Mouse (Mus musculus) adipocyte (in vitro differentiated cells): ENCODE measurements around the gene Nol4l.
"Not testable (repeated sequence)": the region's sequence is repeated elsewhere in the genome, so short reads cannot be mapped to it uniquely, and the experiment has no call there.

Source experiments
- DNase-seq: peaks from one replicate; pipeline ENCODE4 v3.0.0-alpha.2; 2016; ENCODE audit warnings: low spot score

Gene Nol4l

GRCm38 (mm10) chr2:153414607-153415006, 115.2 kb downstream of the Nol4l start:
- DNase-seq: peak; percentile 64

GRCm38 (mm10) chr2:153412563-153412962, 117.2 kb downstream of the Nol4l start:
- DNase-seq: peak; percentile 40

- DNase-seq: no peak
Measured at GRCm38 (mm10) chr2:153411557-153411956, 118.2 kb downstream of the Nol4l start.

- DNase-seq: no peak
Measured at GRCm38 (mm10) chr2:153408971-153409370, 120.8 kb downstream of the Nol4l start.

GRCm38 (mm10) chr2:153406882-153407281, 122.9 kb downstream of the Nol4l start:
- DNase-seq: peak; percentile 17

GRCm38 (mm10) chr2:153404882-153405281, 124.9 kb downstream of the Nol4l start:
- no peak for DNase-seq

GRCm38 (mm10) chr2:153404062-153404461, 125.7 kb downstream of the Nol4l start:
- DNase-seq: no peak

- no peak for DNase-seq
Measured at GRCm38 (mm10) chr2:153399166-153399565, 130.6 kb downstream of the Nol4l start.

- no peak for DNase-seq
Measured at GRCm38 (mm10) chr2:153397790-153398515, 131.8 kb downstream of the Nol4l start.

- DNase-seq: no peak
Measured at GRCm38 (mm10) chr2:153393045-153393444, 136.7 kb downstream of the Nol4l start.

GRCm38 (mm10) chr2:153389831-153390230, 139.9 kb downstream of the Nol4l start:
- no peak for DNase-seq

- no peak for DNase-seq
Measured at GRCm38 (mm10) chr2:153380479-153380878, 149.3 kb downstream of the Nol4l start.

- peak; percentile 27 for DNase-seq
Measured at GRCm38 (mm10) chr2:153375380-153375779, 154.4 kb downstream of the Nol4l start.

GRCm38 (mm10) chr2:153370871-153371270, 158.9 kb downstream of the Nol4l start:
- DNase-seq: no peak

- DNase-seq: not testable (repeated sequence)
Measured at GRCm38 (mm10) chr2:153364531-153364930, 165.2 kb downstream of the Nol4l start.

- no peak for DNase-seq
Measured at GRCm38 (mm10) chr2:153361101-153361710, 168.6 kb downstream of the Nol4l start.
